Mouse (Mus musculus): Measurements from ENCODE around the gene Gng7.

GRCm38 (mm10) chr10:80987709-80988441 is 26.9 kb downstream of the Gng7 start:
- TF ChIP-seq CTCF (IDR thresholded peaks at IDR 0.05) = peak; percentile 99
- no peak for TF ChIP-seq POLR2A (IDR thresholded peaks at IDR 0.05; ENCODE audit: insufficient read depth, low read depth, low read length)
- TF ChIP-seq EP300 (IDR thresholded peaks at IDR 0.05; ENCODE audit: insufficient read depth, low read depth, low read length) = peak; percentile 97
